Mouse (Mus musculus) kidney, embryonic 14.5 days (tissue): ENCODE results near the gene Olfr987. TPM values are rescaled to one million over a fixed set of nuclear protein-coding genes. Genes with fewer than 3 reads are reported as not detected.

Experiments
- polyA plus RNA-seq: library from polyadenylated mRNA; unstranded; fragments of >200 nt; fragmentation: Nextera tagmentation; extraction: Ambion mirVana; gene quantifications from 2 replicates; pipeline ENCODE4 v1.2.1, GENCODE M21; 2014

The Olfr987 gene
- polyA plus RNA-seq, 1 experiment from 2014 or later, result not detected

Other genes with a start within 250 kb of the Olfr987 start
- gene Aplnr, start 203.1 kb downstream of the Olfr987 start, polyA plus RNA-seq, result 54.0 and 67.7 TPM in 2 replicates
- 0.39 and 0.47 TPM in 2 replicates for gene Lrrc55, start 142.1 kb downstream of the Olfr987 start, polyA plus RNA-seq
- not detected in 2 replicates for gene Olfr988, start 23.9 kb upstream of the Olfr987 start, polyA plus RNA-seq
- not detected in 2 replicates for gene Olfr992, start 70.2 kb upstream of the Olfr987 start, polyA plus RNA-seq
- gene Olfr993, start 75.6 kb upstream of the Olfr987 start, polyA plus RNA-seq, result not detected in 2 replicates
- gene Olfr994, start 97.1 kb upstream of the Olfr987 start, polyA plus RNA-seq, result not detected in 2 replicates
- gene Olfr995, start 104.3 kb upstream of the Olfr987 start, polyA plus RNA-seq, result not detected in 2 replicates
- not detected in 2 replicates for gene 4833423E24Rik, start 179.7 kb upstream of the Olfr987 start, polyA plus RNA-seq
- gene Olfr996, start 239.9 kb upstream of the Olfr987 start, polyA plus RNA-seq, result not detected in 2 replicates
- not detected in 2 replicates for gene Olfr998, start 249.6 kb upstream of the Olfr987 start, polyA plus RNA-seq